Mouse (Mus musculus) cerebellum, postnatal 4 days (tissue): Measurements from ENCODE around the gene Ggnbp2.
A peak's percentile ranks its signal among the peaks of the same experiment; 100 is the strongest.
"Not testable (repeated sequence)": the region's sequence is repeated elsewhere in the genome, so short reads cannot be mapped to it uniquely, and the experiment has no call there.

ENCODE experiments used
- DNase-seq, 2 experiments: peaks; one replicate each; pipeline ENCODE4 v3.0.0; 2022; ENCODE audit warnings: low spot score in 2 of 2, mixed read lengths in 1 of 2

Ggnbp2 gene

DNA sequence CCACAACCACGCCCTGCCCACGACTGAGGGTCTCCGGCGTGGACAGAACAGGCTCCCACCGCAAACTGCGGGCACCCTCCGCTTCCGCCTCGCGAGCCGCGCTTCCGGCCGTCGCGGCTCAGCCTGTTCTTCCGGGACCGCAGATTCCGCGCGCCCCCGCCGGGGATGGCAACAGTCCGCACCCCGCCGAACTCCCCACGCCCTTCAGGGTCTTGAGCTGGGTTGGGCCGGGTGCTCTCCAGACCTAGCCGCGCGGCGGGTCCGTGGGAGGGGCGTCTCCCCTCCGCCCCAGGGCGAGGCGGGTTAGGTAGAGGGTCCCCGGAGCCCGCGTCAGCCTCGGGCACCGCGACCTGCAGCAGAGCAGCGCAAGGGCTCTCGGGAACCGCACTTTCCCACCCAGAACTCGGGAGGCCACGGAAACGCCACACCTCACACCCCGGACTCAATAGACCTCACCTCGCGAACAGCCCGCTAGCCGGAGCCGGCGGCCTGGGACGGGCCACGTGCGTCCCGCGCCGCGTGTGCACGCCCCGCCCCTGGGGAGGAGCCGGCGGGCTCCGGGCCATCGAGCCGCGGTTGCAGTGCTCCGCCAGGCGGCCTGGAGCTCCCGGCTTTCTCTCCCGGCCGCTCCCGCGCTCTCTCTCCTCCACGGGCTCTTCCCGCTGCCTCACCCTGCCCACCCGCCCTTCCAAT lies 9.3 kb upstream of the Ggnbp2 start, which contains the start of the genes Myo19 and Pigw:
TSS of gene Myo19 (plus strand) at position 377 of the 693 bp plus-strand sequence.
TSS of gene Pigw (minus strand) at position 514 of the 693 bp plus-strand sequence.
- peak; percentile 43 to 76 for DNase-seq

DNA sequence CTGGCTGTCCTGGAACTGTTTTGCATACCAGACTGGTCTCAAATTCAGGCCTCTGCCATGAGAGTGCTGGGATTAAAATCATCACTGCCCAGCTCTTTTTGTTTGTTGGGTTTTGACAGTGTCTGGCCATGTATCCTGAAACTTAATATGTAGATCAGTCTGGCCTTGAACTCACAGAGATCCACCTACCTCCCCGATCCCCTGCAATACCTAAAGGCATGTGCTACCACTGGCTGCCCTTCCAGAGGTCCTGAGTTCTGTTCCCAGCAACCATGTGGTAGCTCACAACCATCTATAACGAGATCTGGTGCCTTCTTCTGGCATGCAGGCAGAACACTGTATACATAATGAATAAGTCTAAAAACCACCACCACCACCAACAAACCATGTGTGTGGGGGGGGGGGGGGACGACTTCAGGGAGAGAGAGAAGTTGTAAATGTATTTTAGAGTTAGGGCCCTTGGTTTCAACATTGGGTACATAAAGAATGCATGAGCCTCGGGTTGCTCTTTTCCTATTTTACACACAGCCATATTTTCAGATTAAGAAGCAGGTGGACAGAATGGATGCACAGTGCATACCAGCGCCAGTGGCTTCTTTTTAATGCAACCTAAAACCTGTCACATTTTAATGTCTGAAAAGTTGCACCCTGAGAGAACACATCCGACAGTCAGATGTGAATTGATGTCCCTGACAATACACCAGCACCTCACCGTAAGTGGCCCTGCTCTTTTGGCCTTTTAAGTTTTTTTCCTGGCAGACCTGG lies 8.6 kb upstream of the Ggnbp2 start:
- DNase-seq, result no peak

DNA sequence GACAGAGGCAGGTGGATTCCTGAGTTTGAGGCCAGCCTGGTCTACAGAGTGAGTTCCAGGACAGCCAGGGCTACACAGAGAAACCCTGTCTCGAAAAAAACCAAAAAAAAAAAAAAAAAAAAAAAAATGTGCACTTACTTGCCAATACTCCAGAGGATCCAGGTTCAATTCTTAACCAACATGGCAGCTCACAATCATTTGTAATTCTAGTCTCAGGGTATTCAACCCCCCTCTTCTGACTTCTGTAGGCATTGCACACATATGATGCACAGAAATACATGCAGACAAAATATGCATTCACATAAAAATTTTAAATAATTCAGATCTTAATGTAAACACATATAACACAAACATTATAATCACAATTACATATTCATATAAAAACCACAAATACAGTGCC lies 5.4 kb upstream of the Ggnbp2 start:
- DNase-seq, result not testable (repeated sequence)

DNA sequence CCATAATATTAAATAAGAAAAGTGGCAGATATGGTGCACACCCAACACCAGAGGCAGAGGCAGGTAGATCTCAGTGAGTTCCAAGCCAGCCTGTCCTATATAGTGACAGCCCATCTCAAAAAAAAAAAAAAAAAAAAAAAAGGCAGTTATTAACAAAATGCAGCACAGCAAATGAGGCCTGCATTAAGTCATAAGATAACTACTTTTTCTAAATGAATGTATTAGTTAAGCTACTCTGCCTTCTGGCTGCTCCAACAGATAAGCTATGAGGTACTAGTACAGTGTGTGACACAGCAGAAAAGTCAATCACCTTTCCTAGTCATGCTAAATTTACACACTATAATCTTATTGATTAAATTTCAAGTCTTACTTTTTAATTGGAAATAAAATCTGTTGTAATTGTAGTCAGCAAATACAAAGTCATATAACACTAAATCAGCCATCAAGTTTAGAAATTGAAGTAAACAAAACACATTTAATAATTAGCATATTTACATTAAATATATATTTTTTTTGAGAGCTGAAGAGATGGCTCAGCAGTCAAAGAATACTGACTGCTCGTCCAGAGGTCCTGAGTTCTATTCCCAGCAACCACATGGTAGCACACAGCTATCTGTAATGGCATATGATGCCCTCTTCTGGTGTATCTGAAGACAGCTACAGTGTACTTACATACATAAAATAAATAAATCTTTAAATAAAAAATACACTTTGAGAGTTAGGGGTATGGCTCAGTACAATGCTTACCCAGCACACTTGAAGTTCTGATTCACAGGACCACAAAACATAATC lies 2.6 kb upstream of the Ggnbp2 start:
- DNase-seq, result no peak

DNA sequence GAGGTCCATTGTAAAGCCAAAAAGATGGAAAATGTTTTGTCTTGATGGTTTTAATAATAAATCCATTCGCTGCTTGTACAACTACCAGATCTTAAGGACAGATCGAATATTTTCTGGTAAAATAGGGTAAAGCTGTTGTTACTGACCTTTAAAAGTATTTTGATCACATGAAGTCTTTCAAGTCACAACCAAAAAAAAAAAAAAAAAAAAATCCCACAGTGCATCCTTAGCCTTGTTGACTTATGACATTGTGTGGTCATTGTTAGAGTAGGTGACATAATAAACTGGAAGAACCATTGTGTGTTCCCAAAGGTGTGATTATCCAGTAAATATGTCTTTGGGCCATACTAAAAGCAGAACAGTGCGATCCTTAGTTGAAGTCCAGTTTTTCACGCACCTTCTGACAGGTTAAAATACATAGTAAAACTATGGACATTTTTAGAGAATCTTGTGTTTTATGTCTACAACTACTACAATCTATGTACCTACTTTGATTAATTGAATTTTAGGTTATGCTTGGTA lies 992 bp upstream of the Ggnbp2 start:
- no peak for DNase-seq

DNA sequence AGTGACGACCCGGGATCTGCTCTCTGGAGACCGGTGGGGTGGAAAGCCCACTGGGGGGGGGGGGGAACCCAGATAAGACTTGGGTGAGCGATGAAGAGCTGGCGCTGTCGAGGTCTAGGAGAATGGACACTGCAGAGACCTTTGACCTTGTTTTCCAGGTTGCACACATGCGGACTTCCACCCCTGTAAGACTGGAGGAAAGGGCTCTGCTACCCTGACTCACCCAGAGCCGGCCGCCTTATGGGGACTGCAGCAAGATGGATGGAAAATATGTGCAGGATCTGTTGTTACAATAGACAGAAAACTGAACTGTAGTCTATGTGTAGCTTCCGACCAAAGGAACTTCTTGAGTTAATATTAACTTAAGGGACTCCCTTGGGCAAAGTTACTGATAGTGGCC lies 429 bp upstream of the Ggnbp2 start:
- no peak for DNase-seq

DNA sequence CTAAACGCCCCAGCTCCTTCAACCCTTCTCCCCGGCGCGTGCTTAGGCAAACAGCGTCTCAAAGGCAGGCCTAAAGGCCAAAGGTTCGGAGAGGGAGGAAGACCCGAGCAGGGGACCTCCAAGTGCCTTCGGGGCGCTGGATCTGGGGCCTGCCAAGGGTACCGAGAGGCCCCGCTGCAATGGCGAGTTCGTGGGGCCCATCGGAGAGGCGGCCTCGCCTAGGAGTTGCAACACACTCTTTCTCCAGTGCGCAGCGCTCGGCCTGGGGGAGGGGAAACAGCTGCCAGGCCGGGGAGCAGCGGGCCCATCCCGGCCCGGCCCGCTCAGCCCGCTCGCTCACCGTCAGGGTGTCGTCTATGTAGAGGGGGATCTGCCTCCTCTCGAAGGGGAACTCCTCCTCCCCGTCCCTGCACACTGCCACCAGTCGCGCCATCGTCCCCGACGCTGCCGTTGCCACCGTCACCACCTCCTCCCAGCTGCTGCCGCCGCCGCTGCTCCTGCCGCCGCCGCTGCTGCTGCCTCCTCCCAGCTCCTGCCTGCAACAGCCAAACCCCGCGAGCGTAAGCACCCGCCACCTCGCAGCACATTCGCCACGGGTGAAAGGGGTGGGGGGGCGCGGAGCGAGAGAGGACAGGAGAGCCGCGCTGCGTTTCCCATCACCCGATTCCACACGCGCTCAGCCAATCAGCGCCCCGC lies 932 bp downstream of the Ggnbp2 start:
- peak; percentile 88 to 97 for DNase-seq

DNA sequence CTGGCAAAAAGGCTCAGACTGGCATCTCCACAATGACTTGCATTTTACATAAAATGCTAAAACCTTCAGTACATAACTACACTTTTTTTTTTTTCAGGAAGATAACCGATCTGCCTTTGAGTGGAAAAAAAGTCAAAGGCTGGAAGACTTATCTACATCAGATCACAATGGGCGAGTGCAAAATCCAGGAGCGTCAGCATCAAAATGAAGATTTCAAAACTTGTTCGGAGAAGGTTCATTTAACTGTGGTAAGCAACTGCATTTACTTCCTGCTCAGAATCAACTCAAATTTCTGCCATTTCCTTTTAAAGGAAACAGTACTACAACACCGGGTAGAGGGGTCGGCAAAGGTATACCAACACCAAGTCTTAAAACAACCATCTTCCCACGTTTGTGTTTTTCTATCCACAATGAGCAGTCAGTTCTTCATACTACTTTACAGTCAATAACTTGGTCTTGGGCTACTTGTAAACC lies 1.8 kb downstream of the Ggnbp2 start:
- DNase-seq, result no peak

DNA sequence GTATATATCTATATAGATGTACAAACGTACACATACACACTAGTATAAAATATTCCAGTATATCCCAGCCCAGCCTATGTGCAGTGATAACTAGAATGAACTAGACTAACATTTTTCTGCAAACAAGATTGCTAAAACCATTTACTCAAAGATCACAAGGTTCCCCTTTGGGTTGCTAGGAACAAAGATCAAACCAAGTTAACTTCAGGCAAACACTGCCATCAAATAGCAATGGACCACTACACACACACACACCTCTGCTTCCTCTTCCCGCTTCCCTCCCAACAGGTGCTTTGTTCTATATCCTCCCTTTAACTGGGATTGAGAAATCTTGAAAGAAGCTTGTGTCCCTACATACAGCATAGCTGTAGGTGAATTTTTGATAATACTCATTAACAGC lies 3.0 kb downstream of the Ggnbp2 start:
- DNase-seq, result no peak

DNA sequence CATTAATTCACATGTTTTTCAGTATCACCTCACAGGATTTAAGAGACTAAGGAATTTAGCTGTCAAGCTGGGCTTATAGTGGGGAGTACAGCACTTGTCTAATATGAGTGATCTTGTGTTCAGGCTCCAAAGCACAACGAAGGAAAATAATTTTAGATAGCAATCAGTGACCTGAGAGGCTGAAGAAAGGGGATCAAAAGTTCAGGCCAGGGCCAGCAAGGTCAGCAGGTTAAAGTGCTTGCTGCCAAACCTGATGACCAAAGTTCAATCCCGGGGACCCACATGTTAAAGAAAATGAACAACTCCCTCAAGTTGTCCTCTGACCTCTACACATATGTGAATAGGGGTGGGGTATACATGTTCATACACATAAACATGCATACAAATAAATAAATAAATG lies 5.3 kb downstream of the Ggnbp2 start:
- DNase-seq, result no peak

DNA sequence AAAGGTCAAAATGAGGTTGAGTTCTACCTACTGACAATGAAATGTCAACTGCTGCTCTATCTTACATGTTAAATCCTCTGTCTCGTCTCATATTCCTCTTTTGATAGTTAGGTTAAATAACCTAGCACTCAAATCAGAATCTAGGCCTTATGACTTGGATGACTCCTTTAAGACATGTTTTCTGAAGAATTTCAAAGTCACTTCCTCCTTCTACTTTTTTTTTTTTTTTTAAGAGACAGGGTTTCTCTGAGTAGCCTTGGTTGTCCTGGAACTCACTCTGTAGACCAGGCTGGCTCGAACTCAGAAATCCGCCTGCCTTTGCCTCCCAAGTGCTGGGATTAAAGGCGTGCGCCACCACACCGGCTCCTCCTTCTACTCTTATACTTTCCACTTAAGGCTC lies 15.3 kb downstream of the Ggnbp2 start:
- no peak for DNase-seq

DNA sequence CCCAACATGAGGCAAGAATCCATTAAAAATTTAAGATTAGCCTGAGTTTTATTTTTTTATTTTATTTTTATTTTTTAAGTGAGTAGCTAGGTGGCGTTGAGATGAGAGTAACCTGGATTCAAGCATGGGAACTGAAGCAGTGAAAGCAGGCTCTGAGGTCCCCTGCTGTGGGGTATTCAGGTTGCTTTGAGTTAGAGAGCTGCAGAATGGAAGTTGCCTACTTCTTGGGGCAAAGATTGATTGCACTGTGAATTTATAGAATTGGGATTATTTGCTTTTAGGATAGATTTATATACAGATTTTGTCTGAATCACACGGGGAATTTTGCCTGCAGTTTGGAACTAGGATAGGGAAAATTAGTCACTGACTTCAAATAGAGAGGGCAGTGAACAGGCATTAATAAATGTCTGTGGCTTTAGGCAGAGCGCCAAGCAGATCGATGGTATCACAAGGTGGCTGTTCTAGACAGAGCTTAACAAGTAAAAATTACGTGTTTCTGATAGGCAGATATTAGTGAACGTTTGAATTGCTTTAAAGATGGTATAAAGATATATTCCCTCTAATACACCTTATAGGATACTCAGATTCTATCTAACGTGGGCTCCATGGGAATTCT lies 23.0 kb downstream of the Ggnbp2 start:
- no peak for DNase-seq

DNA sequence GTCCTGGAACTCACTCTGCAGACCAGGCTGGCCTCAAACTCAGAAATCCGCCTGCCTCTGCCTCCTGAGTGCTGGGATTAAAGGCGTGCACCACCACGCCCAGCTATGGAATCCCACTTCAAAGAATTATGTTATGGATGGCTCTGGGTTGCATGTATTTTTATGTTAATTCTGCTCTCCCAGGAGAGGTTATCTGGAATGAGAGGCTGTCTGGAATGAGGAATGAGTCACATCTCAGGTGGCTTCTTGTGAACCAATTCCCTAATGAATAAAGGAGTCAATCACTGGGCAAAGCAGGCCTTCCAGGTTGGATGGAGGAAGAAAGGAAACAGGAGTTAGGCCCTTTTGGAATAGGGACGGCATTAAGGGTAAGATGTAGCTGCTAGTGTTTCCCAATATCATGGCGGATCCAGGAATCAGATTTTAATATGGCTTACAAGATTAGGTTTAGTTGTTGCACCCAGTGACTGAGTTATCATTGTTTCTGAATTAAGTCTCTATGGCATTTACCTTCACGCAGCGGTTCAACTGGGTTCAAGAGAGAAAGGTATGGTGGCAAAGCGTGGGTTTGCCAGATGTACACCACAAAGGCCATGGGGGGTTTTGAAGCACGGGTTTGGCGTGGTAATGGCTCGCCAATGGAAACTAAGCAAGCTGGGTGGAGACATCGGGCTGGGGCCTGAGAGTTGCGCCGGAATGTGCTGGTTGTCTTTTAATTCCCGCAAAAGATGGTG lies 23.7 kb downstream of the Ggnbp2 start:
- no peak for DNase-seq

DNA sequence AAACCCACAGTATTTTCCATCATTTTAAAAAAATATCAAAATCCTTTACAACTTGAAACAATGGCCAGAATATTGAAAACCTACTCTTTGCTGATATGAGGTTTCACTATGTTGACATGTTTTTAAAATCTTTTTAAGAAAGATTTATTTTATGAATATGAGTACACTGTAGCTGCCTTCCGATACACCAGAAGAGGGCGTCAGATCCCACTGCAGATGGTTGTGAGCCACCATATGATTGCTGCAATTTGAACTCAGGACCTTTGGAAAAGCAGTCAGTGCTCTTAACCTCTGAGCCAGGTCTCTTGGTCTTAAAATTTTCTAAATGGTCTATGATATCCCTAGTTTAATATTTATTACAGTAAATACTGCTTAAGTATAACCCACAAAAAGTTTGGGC lies 31.3 kb downstream of the Ggnbp2 start:
- no peak for DNase-seq

DNA sequence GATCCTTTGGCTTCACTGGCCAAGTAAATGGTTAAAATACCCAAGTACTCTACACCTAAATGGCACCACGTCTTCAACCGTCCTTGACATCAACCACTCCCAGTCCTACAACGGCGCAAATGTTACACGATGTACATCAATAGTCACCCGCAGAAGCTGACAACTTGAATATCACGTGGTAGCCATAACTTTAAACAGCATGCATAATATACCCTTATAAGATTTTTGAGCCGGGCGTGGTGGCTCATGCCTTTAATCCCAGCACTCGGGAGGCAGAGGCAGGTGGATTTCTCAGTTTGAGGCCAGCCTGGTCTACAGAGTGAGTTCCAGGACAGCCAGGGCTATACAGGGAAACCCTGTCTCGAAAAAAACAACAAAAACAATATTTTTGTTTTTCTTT lies 41.1 kb downstream of the Ggnbp2 start:
- DNase-seq, result not testable (repeated sequence)

DNA sequence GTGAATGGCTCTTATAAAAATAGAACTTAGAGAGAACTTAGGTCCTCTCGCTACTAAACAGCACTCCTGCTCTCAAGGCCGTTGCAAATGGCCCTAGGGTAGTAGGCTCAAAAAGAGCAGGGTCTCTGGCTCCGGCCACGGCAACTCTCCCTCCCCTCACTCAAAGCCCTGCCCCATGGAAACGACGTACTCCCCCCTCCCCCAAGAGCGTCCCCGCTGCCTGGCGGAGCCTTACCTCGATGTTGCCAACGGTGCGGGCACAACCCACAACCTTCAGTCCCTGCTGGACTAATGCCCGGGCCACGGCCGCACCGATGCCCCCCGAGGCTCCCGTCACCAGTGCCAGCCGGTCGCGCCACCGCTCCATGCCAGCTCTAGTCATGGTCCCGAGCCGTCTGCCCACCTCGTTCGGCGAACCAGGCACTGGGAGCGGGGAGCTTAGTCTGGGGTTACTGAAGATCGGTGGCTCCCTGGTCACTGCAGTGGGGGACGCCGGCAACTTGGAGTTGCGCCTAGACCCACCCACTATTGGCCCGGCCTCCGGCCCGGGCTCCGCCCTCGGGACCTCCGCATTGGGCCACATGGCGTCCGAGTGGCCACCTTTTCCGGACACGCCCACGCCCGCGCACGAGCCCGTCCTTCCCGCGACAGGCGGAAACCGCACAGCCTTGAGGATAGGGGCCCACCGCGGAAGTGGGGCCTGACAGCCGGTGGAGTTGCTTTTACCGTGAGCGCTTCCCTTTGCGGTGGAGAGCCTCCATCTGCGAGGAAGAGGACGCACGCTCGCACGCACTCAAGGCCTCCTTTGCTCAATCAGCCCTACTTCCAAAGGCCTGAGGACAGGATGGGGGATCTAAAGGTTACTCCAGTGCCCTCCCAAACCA lies 41.9 kb downstream of the Ggnbp2 start, which contains the start of gene Dhrs11:
TSS of gene Dhrs11 (minus strand) at position 479 of the 884 bp plus-strand sequence.
- peak; percentile 79 to 91 for DNase-seq

DNA sequence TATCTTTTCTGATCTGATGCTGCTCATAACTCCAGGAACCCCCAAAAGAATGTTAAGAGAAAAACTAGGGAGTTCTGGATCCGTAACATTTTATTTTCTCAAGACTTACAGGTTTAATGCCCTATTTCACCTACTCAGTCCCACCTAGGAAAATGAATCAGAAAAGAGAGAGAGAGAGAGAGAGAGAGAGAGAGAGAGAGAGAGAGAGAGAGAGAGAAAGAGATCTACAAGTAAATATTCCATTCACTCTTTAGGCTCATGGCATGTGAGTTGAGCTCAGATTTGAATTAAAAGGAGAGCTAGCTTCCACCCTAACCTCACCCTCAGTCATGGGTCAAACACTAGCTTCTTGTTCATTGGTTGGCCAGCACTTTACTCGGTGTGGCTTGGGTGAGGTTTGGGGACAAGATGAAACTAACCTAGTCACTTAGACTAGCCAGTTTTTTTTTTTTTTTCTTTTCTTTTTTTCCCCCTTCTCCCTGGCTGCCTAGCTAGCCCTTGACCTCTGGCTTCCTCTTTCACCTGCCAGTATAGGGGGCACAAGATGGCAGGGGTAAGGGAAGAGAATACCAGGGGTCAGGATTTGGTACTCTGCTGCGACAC lies 42.6 kb downstream of the Ggnbp2 start:
- DNase-seq, result no peak

DNA sequence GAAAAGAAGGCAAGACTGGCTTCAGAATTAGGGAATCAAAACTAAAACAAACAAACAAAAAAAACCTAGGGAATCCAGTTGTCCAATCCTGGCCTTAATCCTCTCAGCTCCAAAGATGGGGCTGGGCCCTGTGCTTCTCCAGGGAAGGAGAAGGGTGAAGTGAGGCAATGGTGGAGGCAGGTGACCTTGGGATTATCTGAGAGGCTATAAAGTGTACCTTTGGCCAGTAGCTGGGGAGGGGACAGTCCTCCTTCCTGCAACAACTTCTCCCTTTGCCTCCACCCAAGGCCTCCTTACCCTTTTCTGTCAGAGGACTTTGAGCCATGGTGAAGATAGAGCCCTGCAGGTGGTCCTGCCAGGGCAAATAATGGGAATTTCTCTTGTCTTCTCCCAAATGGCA lies 43.1 kb downstream of the Ggnbp2 start:
- no peak for DNase-seq

DNA sequence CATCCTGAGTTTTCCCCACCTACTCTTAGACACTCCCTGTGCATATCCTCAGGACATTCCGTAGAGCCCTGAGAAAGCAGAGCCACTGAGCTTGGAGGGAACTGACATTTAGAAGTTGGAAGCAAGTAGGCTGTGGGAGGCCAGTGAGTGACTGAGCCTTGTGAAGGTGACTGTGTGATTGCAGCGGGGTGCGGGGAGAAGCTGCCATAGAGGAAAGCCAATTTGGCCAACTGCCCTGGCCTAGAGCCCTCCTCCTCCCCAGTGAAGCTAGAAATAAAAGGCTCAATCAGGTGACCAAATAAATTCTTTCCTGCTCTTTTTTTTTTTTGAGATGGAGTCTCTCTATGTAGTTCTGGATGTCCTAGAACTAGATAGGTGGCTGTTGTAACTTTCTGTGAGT lies 44.4 kb downstream of the Ggnbp2 start:
- DNase-seq, result peak in 1 of 2 experiments; percentile 28
